Mouse (Mus musculus): ENCODE measurements around the gene Relb. TPM values are rescaled to one million over a fixed set of nuclear protein-coding genes. Genes with fewer than 3 reads are reported as not detected.
A peak's percentile ranks its signal among the peaks of the same experiment; 100 is the strongest.
"Not testable (repeated sequence)": the region's sequence is repeated elsewhere in the genome, so short reads cannot be mapped to it uniquely, and the experiment has no call there.

The Relb gene
- polyA plus RNA-seq, 1 experiment from 2014 or later, result 8.0 TPM

DNA sequence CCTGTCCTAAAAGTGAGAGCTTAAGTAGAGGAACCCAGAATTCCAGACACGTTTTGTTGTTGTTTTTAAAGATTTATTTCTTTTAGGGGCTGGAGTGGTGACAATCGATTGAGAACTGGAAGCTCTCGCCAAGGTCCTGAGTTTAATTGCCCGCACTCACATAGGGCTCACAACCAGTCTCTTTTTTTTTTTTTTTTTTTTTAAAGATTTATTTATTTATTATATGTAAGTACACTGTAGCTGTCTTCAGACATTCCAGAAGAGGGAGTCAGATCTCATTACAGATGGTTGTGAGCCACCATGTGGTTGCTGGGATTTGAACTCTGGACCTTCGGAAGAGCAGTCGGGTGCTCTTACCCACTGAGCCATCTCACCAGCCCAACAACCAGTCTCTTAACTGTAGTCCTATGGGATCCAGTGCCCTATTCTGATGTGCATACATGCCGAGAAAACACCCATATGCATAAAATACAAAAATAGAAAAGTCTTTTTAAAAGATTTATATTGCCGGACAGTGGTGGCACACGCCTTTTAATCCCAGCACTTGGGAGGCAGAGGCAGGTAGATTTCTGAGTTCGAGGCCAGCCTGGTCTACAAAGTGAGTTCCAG lies 24.5 kb downstream of the Relb start:
- Histone ChIP-seq H3K4me2 (replicated peaks) (peak overlapping the region; percentile 91), H3K36me3 (peaks cover 21% of the 10 kb centered on the region), H3K4me1 (peaks cover 18% of the 10 kb centered on the region), H3K4me3 (peak overlapping the region; percentile 99), H3K9ac (0 out of 2 replicates have a peak overlapping the region, but pooled peaks have one; percentile 97)
- H3K27me3 ChIP-seq; ATAC-seq (ENCODE audit: insufficient number of reproducible peaks, insufficient read depth, low FRiP score, low TSS enrichment); H3K9me3 ChIP-seq; H3K27ac ChIP-seq: not testable (repeated sequence)
- 59% methylated on average over 10 of the region's 10 CpGs for WGBS

DNA sequence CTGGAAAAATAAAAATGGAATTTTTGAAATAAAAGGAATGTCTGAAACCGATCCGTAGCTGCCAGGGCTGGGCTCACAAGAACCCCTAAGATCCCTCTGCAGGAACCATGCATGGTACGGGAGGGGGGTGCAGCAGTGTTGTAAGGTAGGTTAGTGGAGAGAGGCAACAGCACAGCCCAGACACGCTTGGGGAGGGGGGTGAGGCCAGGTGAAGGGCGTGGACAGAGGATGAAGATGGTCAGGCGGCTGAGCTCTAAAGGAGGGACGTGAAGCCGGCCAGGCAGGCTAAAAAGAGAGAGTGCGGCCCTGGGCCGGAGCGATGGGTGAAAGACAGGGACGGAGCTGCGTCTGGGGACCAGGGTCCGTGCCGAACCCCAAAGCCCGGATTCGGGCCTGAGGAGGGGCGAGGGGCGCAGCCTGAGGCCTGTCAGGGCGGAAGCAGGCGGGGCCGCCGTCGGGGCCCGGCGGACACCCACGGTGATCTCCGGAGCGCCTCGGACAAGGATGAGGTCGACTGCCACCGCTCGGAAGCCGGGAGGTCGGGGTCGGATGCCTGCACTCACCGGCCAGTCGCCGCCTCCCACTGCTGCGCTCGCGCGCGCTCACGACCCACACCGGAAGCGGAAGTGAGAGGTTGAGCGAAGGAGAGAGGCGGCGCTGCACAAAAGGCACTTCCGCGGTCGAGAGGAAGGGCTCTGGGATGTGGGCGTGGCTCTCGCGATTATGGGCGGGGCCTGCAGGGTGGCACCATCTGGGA lies 25.2 kb downstream of the Relb start, which contains the start of gene Clasrp:
Clasrp (minus strand) TSS at position 638 of the 757 bp plus-strand sequence.
- under 1% methylated on average over 57 of the region's 57 CpGs for WGBS
- Histone ChIP-seq H3K27ac (peak within 1 kb of the TSS; percentile 72), H3K4me3 (peak within 1 kb of the TSS; percentile 99), H3K9ac (peak within 1 kb of the TSS; percentile 97), H3K27me3 (no peaks in the 10 kb centered on the region), H3K9me3 (no peaks in the 10 kb centered on the region), H3K36me3 (peaks cover 27% of the 10 kb centered on the region), H3K4me2 (replicated peaks) (peak within 1 kb of the TSS; percentile 91), H3K4me1 (peaks cover 18% of the 10 kb centered on the region)
- ATAC-seq (ENCODE audit: insufficient number of reproducible peaks, insufficient read depth, low FRiP score, low TSS enrichment), result peak; percentile 90

- WGBS, result 82% methylated on average over 12 of the region's 12 CpGs
- Histone ChIP-seq H3K4me1 (peaks cover 18% of the 10 kb centered on the region), H3K9me3 (no peaks in the 10 kb centered on the region), H3K4me3 (peak overlapping the region; percentile 99), H3K36me3 (peaks cover 37% of the 10 kb centered on the region), H3K27me3 (no peaks in the 10 kb centered on the region), H3K4me2 (replicated peaks) (peak overlapping the region; percentile 91), H3K27ac (no peak overlapping the region), H3K9ac (peak overlapping the region; percentile 97; the same call in 1 of the 2 replicates)
- ATAC-seq (ENCODE audit: insufficient number of reproducible peaks, insufficient read depth, low FRiP score, low TSS enrichment), result no peak
These were observed 26.2 kb downstream of the Relb start for GRCm38 (mm10) chr7:19603055-19603454.

GRCm38 (mm10) chr7:19600562-19600961 lies 28.7 kb downstream of the Relb start:
- H3K27me3 ChIP-seq, result no peaks in the 10 kb centered on the region
- no peaks in the 10 kb centered on the region for H3K9me3 ChIP-seq
- H3K4me2 ChIP-seq (replicated peaks), result no peak overlapping the region
- ATAC-seq (ENCODE audit: insufficient number of reproducible peaks, insufficient read depth, low FRiP score, low TSS enrichment), result no peak
- H3K4me1 ChIP-seq, result peaks cover 18% of the 10 kb centered on the region
- no peak overlapping the region for H3K4me3 ChIP-seq
- no peak overlapping the region for H3K9ac ChIP-seq
- WGBS, result 71% methylated on average over 5 of the region's 5 CpGs
- H3K27ac ChIP-seq, result no peak overlapping the region
- H3K36me3 ChIP-seq, result peaks cover 54% of the 10 kb centered on the region

- WGBS, result 92% methylated on average over 10 of the region's 10 CpGs
- no peaks in the 10 kb centered on the region for H3K4me1 ChIP-seq
- no peak overlapping the region for H3K9ac ChIP-seq
- no peaks in the 10 kb centered on the region for H3K27me3 ChIP-seq
- no peaks in the 10 kb centered on the region for H3K9me3 ChIP-seq
- no peak overlapping the region for H3K4me2 ChIP-seq (replicated peaks)
- H3K4me3 ChIP-seq, result no peak overlapping the region
- H3K27ac ChIP-seq, result no peak overlapping the region
- peaks cover 89% of the 10 kb centered on the region for H3K36me3 ChIP-seq
- no peak for ATAC-seq (ENCODE audit: insufficient number of reproducible peaks, insufficient read depth, low FRiP score, low TSS enrichment)
These were observed 36.0 kb downstream of the Relb start for GRCm38 (mm10) chr7:19593061-19593730.

GRCm38 (mm10) chr7:19589917-19590316 lies 39.3 kb downstream of the Relb start:
- ATAC-seq (ENCODE audit: insufficient number of reproducible peaks, insufficient read depth, low FRiP score, low TSS enrichment), result no peak
- peaks cover 97% of the 10 kb centered on the region for H3K36me3 ChIP-seq
- no peak overlapping the region for H3K9ac ChIP-seq
- no peak overlapping the region for H3K4me2 ChIP-seq (replicated peaks)
- WGBS, result 54% methylated on average over 3 of the region's 3 CpGs
- H3K4me3 ChIP-seq, result no peak overlapping the region
- H3K4me1 ChIP-seq, result no peaks in the 10 kb centered on the region
- H3K9me3 ChIP-seq, result no peaks in the 10 kb centered on the region
- H3K27ac ChIP-seq, result no peak overlapping the region
- H3K27me3 ChIP-seq, result no peaks in the 10 kb centered on the region

- Histone ChIP-seq H3K9ac (no peak overlapping the region), H3K9me3 (no peaks in the 10 kb centered on the region), H3K36me3 (peaks cover 98% of the 10 kb centered on the region), H3K27me3 (no peaks in the 10 kb centered on the region), H3K27ac (no peak overlapping the region), H3K4me2 (replicated peaks) (no peak overlapping the region), H3K4me1 (no peaks in the 10 kb centered on the region), H3K4me3 (no peak overlapping the region)
- WGBS, result 54% methylated on average over 3 of the region's 3 CpGs
- ATAC-seq (ENCODE audit: insufficient number of reproducible peaks, insufficient read depth, low FRiP score, low TSS enrichment), result no peak
These were observed 40.0 kb downstream of the Relb start for GRCm38 (mm10) chr7:19589207-19589606.

GRCm38 (mm10) chr7:19586269-19586668 lies 43.0 kb downstream of the Relb start:
- Histone ChIP-seq H3K4me1 (no peaks in the 10 kb centered on the region), H3K9me3 (no peaks in the 10 kb centered on the region), H3K4me2 (replicated peaks) (no peak overlapping the region), H3K27me3 (no peaks in the 10 kb centered on the region), H3K9ac (no peak overlapping the region), H3K36me3 (peaks cover 97% of the 10 kb centered on the region), H3K4me3 (no peak overlapping the region), H3K27ac (no peak overlapping the region)
- 77% methylated on average over 46 of the region's 46 CpGs for WGBS
- ATAC-seq (ENCODE audit: insufficient number of reproducible peaks, insufficient read depth, low FRiP score, low TSS enrichment), result no peak

DNA sequence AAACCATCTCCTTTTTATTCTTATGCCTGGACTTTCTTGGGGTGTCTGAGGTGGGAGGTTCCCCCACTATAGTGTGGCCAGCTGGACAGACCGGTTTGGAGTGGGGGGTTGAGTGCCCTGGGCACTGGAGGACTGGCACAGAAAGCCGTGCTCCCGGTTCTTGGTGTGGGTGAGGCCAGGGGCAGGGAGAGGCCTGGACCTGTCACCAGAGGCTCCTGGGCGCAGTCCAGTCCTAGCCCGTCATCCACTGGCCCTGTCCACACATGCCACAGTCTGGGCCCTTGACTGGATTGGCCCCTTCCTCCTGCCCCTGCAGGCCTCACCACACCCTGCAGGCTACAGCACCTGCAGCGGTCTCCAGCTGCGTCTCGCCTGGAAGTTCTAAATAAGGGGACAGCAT lies 48.6 kb downstream of the Relb start:
- WGBS, result 84% methylated on average over 8 of the region's 8 CpGs
- peaks cover 13% of the 10 kb centered on the region; the same call in 1 of the 2 replicates for H3K4me1 ChIP-seq
- H3K27me3 ChIP-seq, result peaks cover 34% of the 10 kb centered on the region
- H3K4me2 ChIP-seq (replicated peaks), result no peak overlapping the region
- no peak overlapping the region for H3K9ac ChIP-seq
- H3K4me3 ChIP-seq, result no peak overlapping the region
- no peak for ATAC-seq (ENCODE audit: insufficient number of reproducible peaks, insufficient read depth, low FRiP score, low TSS enrichment)
- peaks cover 58% of the 10 kb centered on the region for H3K36me3 ChIP-seq
- H3K9me3 ChIP-seq, result no peaks in the 10 kb centered on the region
- H3K27ac ChIP-seq, result no peak overlapping the region

DNA sequence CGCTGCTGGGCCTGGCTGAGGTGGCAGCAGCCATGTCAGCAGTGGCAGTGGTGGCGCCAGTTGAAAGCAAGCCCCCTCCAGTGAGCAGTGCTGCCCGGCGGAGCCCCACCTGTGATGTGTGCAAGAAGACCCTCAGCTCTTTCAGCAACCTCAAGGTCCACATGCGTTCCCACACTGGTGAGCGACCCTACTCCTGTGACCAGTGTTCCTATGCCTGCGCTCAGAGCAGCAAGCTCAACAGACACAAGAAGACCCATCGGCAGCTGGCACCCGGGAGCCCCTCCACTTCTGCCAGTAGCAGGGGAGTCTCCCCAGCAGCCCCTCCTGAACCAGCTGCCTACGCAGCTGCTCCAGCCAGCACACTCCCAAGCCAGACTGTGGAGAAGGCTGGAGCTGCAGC lies 49.5 kb downstream of the Relb start:
- H3K4me2 ChIP-seq (replicated peaks), result no peak overlapping the region
- peaks cover 49% of the 10 kb centered on the region for H3K36me3 ChIP-seq
- H3K4me3 ChIP-seq, result no peak overlapping the region
- H3K9me3 ChIP-seq, result no peaks in the 10 kb centered on the region
- H3K27me3 ChIP-seq, result peaks cover 38% of the 10 kb centered on the region
- H3K27ac ChIP-seq, result no peak overlapping the region
- WGBS, result 82% methylated on average over 10 of the region's 10 CpGs
- H3K9ac ChIP-seq, result no peak overlapping the region
- peaks cover 13% of the 10 kb centered on the region; the same call in 1 of the 2 replicates for H3K4me1 ChIP-seq
- no peak for ATAC-seq (ENCODE audit: insufficient number of reproducible peaks, insufficient read depth, low FRiP score, low TSS enrichment)

GRCm38 (mm10) chr7:19578436-19578835 lies 50.8 kb downstream of the Relb start:
- ATAC-seq (ENCODE audit: insufficient number of reproducible peaks, insufficient read depth, low FRiP score, low TSS enrichment), result no peak
- H3K27me3 ChIP-seq, result peaks cover 44% of the 10 kb centered on the region
- H3K9ac ChIP-seq, result no peak overlapping the region
- 63% methylated on average over 4 of the region's 4 CpGs for WGBS
- H3K4me1 ChIP-seq, result peaks cover 13% of the 10 kb centered on the region; the same call in 1 of the 2 replicates
- no peaks in the 10 kb centered on the region for H3K9me3 ChIP-seq
- H3K4me3 ChIP-seq, result no peak overlapping the region
- H3K36me3 ChIP-seq, result peaks cover 36% of the 10 kb centered on the region
- H3K27ac ChIP-seq, result no peak overlapping the region
- no peak overlapping the region for H3K4me2 ChIP-seq (replicated peaks)

Data from embryonic facial prominence, embryonic 12.5 days (tissue).